Mouse (Mus musculus): ENCODE data around the gene Plekha4. TPM values are rescaled to one million over a fixed set of nuclear protein-coding genes. Genes with fewer than 3 reads are reported as not detected.
"Not testable (repeated sequence)": the region's sequence is repeated elsewhere in the genome, so short reads cannot be mapped to it uniquely, and the experiment has no call there.

The Plekha4 gene
- polyA plus RNA-seq, 1 experiment from 2014 or later = 7.3 TPM

GRCm38 (mm10) chr7:45524841-45525621 is 1.1 kb upstream of the Plekha4 start:
- Histone ChIP-seq H3K4me3 (ENCODE audit: low read depth, low read length) (peak overlapping the region; percentile 77), H3K4me1 (ENCODE audit: control insufficient read depth, insufficient read depth, low read length) (peaks cover 21% of the 10 kb centered on the region), H3K9me3 (ENCODE audit: control insufficient read depth, low read length) (no peaks in the 10 kb centered on the region), H3K4me2 (ENCODE audit: low read depth, low read length) (peak overlapping the region; percentile 94), H3K9ac (ENCODE audit: low read depth, low read length) (peak overlapping the region; percentile 89), H3K27ac (replicated peaks; ENCODE audit: low read depth, low read length) (peak overlapping the region; percentile 94), H3K36me3 (ENCODE audit: control insufficient read depth, insufficient read depth, low read length) (peaks cover 10% of the 10 kb centered on the region; the same call in 1 of the 2 replicates), H3K27me3 (replicated peaks; ENCODE audit: control insufficient read depth, insufficient read depth, low read length) (no peaks in the 10 kb centered on the region)
- no peak for ATAC-seq (ENCODE audit: low read depth)
- DNase-seq (ENCODE audit: low spot score) = no peak
- WGBS = 25% methylated on average over 9 of the region's 12 CpGs

DNA sequence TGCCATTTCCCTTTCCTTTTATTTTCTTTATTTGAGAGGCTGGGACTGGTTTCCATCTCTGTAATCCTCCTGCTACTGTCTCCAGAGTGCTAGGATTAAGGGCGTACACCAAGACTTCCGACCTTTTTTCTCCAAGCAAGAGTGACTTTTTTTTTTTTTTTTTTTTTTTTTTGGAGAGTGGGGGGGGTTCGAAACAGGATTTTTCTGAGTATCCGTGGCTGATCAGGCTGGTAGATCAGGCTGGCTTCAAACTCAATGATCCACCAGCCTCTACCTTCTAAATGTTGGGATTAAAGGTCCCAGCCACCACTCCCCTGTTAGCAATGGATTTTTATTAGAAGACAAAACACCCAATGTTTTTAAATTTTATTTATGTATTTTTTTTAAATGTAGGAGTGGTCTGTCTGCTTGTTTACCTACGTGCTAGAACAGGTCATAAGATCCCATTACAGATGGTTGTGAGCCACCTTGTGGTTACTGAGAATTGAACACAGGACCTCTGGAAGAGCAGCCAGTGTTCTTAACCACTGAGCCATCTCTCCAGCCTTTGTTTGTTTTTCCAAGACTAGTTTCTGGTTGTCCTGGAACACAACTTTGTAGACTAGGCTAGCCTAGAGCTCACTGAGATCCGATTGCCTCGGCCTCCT is 467 bp downstream of the Plekha4 start:
- no peak for DNase-seq (ENCODE audit: low spot score)
- Histone ChIP-seq H3K27me3 (replicated peaks; ENCODE audit: control insufficient read depth, insufficient read depth, low read length) (no peaks in the 10 kb centered on the region), H3K27ac (replicated peaks; ENCODE audit: low read depth, low read length) (peak overlapping the region; percentile 94), H3K4me2 (ENCODE audit: low read depth, low read length) (peak overlapping the region; percentile 94), H3K4me1 (ENCODE audit: control insufficient read depth, insufficient read depth, low read length) (peaks cover 23% of the 10 kb centered on the region), H3K4me3 (ENCODE audit: low read depth, low read length) (peak overlapping the region; percentile 77), H3K9me3 (ENCODE audit: control insufficient read depth, low read length) (no peaks in the 10 kb centered on the region), H3K9ac (ENCODE audit: low read depth, low read length) (peak overlapping the region; percentile 89), H3K36me3 (ENCODE audit: control insufficient read depth, insufficient read depth, low read length) (peaks cover 10% of the 10 kb centered on the region; the same call in 1 of the 2 replicates)
- 23% methylated on average over 7 of the region's 7 CpGs for WGBS
- no peak for ATAC-seq (ENCODE audit: low read depth)

DNA sequence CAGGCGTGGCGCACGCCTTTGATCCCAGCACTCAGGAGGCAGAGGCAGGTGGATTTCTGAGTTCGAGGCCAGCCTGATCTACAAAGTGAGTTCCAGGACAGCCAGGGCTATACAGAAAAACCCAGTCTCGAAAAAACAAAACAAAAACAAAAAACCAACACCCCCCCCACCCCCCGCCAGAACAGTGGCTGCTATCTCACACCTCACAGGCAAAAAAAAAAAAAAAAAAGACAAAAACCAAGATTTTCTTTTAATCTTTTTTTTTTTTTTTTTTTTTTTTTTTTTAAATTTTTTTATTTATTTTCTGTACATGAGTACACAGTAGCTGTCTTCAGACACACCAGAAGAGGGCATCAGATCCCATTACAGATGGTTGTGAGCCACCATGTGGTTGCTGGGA is 1.0 kb downstream of the Plekha4 start:
- H3K9ac ChIP-seq (ENCODE audit: low read depth, low read length); DNase-seq (ENCODE audit: low spot score); H3K27ac ChIP-seq (replicated peaks; ENCODE audit: low read depth, low read length); H3K4me2 ChIP-seq (ENCODE audit: low read depth, low read length); H3K27me3 ChIP-seq (replicated peaks; ENCODE audit: control insufficient read depth, insufficient read depth, low read length); ATAC-seq (ENCODE audit: low read depth); H3K4me3 ChIP-seq (ENCODE audit: low read depth, low read length); H3K9me3 ChIP-seq (ENCODE audit: control insufficient read depth, low read length): not testable (repeated sequence)
- peaks cover 10% of the 10 kb centered on the region; the same call in 1 of the 2 replicates for H3K36me3 ChIP-seq (ENCODE audit: control insufficient read depth, insufficient read depth, low read length)
- 87% methylated on average over 6 of the region's 6 CpGs for WGBS
- H3K4me1 ChIP-seq (ENCODE audit: control insufficient read depth, insufficient read depth, low read length) = peaks cover 23% of the 10 kb centered on the region

DNA sequence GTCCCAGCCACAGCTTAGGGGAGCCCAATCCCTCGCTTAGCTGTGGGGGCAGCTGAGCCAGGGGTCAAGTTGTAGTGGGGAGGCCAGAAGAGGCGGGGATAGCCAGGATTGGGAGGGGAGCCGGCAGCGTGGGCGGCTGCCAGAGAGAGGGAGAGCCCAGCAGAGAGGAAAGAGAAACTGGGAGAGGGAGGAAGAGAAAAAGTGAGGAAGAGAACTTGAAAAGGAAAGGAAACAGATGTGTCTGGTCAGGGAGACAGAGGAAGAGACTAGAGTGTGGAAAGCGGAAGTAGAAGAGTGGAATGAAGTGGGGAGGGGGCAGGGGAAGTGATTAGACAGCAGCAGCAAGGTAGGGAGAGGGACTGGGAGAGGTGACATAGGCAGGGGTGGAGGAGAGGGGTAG is 3.3 kb downstream of the Plekha4 start:
- peaks cover 22% of the 10 kb centered on the region for H3K4me1 ChIP-seq (ENCODE audit: control insufficient read depth, insufficient read depth, low read length)
- H3K27me3 ChIP-seq (replicated peaks; ENCODE audit: control insufficient read depth, insufficient read depth, low read length) = no peaks in the 10 kb centered on the region
- H3K27ac ChIP-seq (replicated peaks; ENCODE audit: low read depth, low read length) = no peak overlapping the region; the same call in 1 of the 2 replicates
- no peak overlapping the region for H3K9ac ChIP-seq (ENCODE audit: low read depth, low read length)
- no peak for DNase-seq (ENCODE audit: low spot score)
- ATAC-seq (ENCODE audit: low read depth) = no peak
- H3K4me3 ChIP-seq (ENCODE audit: low read depth, low read length) = no peak overlapping the region
- peak overlapping the region; percentile 25; the same call in 1 of the 2 replicates for H3K4me2 ChIP-seq (ENCODE audit: low read depth, low read length)
- WGBS = 11% methylated on average over 6 of the region's 6 CpGs
- no peaks in the 10 kb centered on the region for H3K9me3 ChIP-seq (ENCODE audit: control insufficient read depth, low read length)
- H3K36me3 ChIP-seq (ENCODE audit: control insufficient read depth, insufficient read depth, low read length) = no peaks in the 10 kb centered on the region

DNA sequence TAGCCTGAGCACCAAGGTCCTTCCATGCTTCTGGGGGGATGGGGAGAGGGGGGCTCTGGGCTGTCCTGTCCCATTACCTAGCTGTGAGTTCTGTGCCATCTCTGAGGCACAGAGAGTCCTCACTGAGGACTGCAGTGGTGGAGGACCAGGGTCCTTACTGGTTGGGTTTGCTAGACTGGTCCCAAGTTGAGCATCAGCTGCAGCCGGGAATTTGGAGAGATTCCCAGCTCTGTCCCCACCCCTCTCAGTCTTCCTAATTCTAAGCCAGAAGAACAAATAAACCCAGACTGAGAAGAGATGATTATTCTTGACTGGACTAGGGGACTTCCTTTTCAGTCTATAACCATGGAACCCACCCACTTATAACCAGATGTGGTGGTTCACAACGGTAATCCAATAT is 4.5 kb downstream of the Plekha4 start:
- 62% methylated on average over 2 of the region's 2 CpGs for WGBS
- ATAC-seq (ENCODE audit: low read depth) (0 out of 2 replicates have a peak, but pooled peaks have one; percentile 1), DNase-seq (ENCODE audit: low spot score) (no peak)
- H3K27ac ChIP-seq (replicated peaks; ENCODE audit: low read depth, low read length) = peak overlapping the region; percentile 56
- H3K9me3 ChIP-seq (ENCODE audit: control insufficient read depth, low read length) = no peaks in the 10 kb centered on the region
- H3K4me2 ChIP-seq (ENCODE audit: low read depth, low read length) = peak overlapping the region; percentile 25; the same call in 1 of the 2 replicates
- peaks cover 11% of the 10 kb centered on the region; the same call in 1 of the 2 replicates for H3K4me1 ChIP-seq (ENCODE audit: control insufficient read depth, insufficient read depth, low read length)
- H3K27me3 ChIP-seq (replicated peaks; ENCODE audit: control insufficient read depth, insufficient read depth, low read length) = no peaks in the 10 kb centered on the region
- no peak overlapping the region for H3K4me3 ChIP-seq (ENCODE audit: low read depth, low read length)
- no peaks in the 10 kb centered on the region for H3K36me3 ChIP-seq (ENCODE audit: control insufficient read depth, insufficient read depth, low read length)
- no peak overlapping the region for H3K9ac ChIP-seq (ENCODE audit: low read depth, low read length)

- 59% methylated on average over 1 of the region's 1 CpGs for WGBS
- no peak overlapping the region for H3K4me2 ChIP-seq (ENCODE audit: low read depth, low read length)
- no peaks in the 10 kb centered on the region for H3K36me3 ChIP-seq (ENCODE audit: control insufficient read depth, insufficient read depth, low read length)
- DNase-seq (ENCODE audit: low spot score) (no peak), ATAC-seq (ENCODE audit: low read depth) (no peak)
- no peak overlapping the region for H3K27ac ChIP-seq (replicated peaks; ENCODE audit: low read depth, low read length)
- H3K9ac ChIP-seq (ENCODE audit: low read depth, low read length) = no peak overlapping the region
- no peaks in the 10 kb centered on the region for H3K9me3 ChIP-seq (ENCODE audit: control insufficient read depth, low read length)
- H3K27me3 ChIP-seq (replicated peaks; ENCODE audit: control insufficient read depth, insufficient read depth, low read length) = no peaks in the 10 kb centered on the region
- no peak overlapping the region for H3K4me3 ChIP-seq (ENCODE audit: low read depth, low read length)
- peaks cover 5% of the 10 kb centered on the region for H3K4me1 ChIP-seq (ENCODE audit: control insufficient read depth, insufficient read depth, low read length)
Measured at GRCm38 (mm10) chr7:45535676-45536075, 9.5 kb downstream of the Plekha4 start.

- H3K9me3 ChIP-seq (ENCODE audit: control insufficient read depth, low read length) = no peaks in the 10 kb centered on the region
- H3K27me3 ChIP-seq (replicated peaks; ENCODE audit: control insufficient read depth, insufficient read depth, low read length) = no peaks in the 10 kb centered on the region
- no peaks in the 10 kb centered on the region for H3K36me3 ChIP-seq (ENCODE audit: control insufficient read depth, insufficient read depth, low read length)
- peak overlapping the region; percentile 59; the same call in 1 of the 2 replicates for H3K9ac ChIP-seq (ENCODE audit: low read depth, low read length)
- WGBS = 73% methylated on average over 10 of the region's 10 CpGs
- ATAC-seq (ENCODE audit: low read depth) (no peak), DNase-seq (ENCODE audit: low spot score) (no peak)
- H3K4me1 ChIP-seq (ENCODE audit: control insufficient read depth, insufficient read depth, low read length) = peaks cover 4% of the 10 kb centered on the region
- no peak overlapping the region for H3K27ac ChIP-seq (replicated peaks; ENCODE audit: low read depth, low read length)
- peak overlapping the region; percentile 43 for H3K4me3 ChIP-seq (ENCODE audit: low read depth, low read length)
- peak overlapping the region; percentile 81 for H3K4me2 ChIP-seq (ENCODE audit: low read depth, low read length)
Measured at GRCm38 (mm10) chr7:45537602-45538001, 11.5 kb downstream of the Plekha4 start.

DNA sequence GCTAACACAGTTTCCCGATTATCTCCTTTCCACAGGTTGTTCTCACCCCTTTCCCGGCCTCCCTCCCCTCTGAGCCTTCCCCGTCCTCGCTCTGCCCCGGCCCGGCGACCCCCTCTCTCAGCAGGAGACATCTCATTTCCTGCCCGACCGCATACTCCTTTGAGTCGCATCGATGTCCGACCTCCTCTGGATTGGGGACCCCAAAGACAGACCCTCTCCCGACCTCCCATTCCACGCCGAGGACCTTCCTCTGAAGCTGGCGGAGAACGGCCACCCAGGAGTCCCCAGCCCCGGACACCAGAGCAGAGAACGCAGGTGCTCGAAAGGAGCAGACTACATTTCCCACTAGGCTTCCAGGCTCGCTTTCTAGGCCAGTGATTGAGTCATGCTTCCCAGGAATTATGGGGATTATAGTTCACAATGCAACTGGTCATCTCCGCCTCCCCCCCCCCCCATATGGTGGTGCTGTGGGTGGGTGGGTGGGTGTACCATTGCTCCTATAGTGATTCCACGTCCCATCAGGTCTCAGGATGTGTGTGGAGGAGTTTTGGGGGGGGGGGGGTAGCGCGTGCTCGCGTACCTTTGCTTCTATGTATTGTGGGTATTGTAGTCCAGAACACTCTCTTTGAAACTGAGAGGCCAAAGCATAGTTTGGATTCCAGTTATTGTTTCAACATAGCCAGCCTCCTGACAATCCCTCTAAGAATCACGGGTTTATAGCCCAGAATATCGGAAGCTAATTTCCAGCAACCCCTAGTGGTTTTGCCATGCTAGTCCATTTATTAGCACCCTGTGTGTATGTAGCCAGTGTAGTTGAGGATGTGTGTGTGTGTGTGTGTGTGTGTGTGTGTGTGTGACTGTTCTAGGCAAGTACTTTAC is 12.3 kb downstream of the Plekha4 start:
- H3K4me1 ChIP-seq (ENCODE audit: control insufficient read depth, insufficient read depth, low read length) = peaks cover 4% of the 10 kb centered on the region
- H3K27ac ChIP-seq (replicated peaks; ENCODE audit: low read depth, low read length) = no peak overlapping the region
- H3K9me3 ChIP-seq (ENCODE audit: control insufficient read depth, low read length) = no peaks in the 10 kb centered on the region
- WGBS = 4% methylated on average over 24 of the region's 29 CpGs
- no peaks in the 10 kb centered on the region for H3K36me3 ChIP-seq (ENCODE audit: control insufficient read depth, insufficient read depth, low read length)
- H3K4me2 ChIP-seq (ENCODE audit: low read depth, low read length) = peak overlapping the region; percentile 81
- ATAC-seq (ENCODE audit: low read depth) (peak; percentile 85), DNase-seq (ENCODE audit: low spot score) (peak; percentile 83)
- peak overlapping the region; percentile 59 for H3K9ac ChIP-seq (ENCODE audit: low read depth, low read length)
- peak overlapping the region; percentile 43 for H3K4me3 ChIP-seq (ENCODE audit: low read depth, low read length)
- no peaks in the 10 kb centered on the region for H3K27me3 ChIP-seq (replicated peaks; ENCODE audit: control insufficient read depth, insufficient read depth, low read length)
